Mouse (Mus musculus): ENCODE results near the gene Samd10.

- TF ChIP-seq CTCF (IDR thresholded peaks at IDR 0.05; ENCODE audit: low read depth, low read length) (no peak), POLR2A (IDR thresholded peaks at IDR 0.05; ENCODE audit: extremely low read depth, insufficient read depth, low read length) (no peak)
Observed at GRCm38 (mm10) chr2:181572921-181573920, 25.8 kb downstream of the Samd10 start.

Data from liver, adult 2 months (tissue).